Mouse (Mus musculus) cerebellum, adult (tissue): ENCODE results near the gene Lmntd2.

ENCODE experiments used
- ATAC-seq: cut with Nextera tagmentation; 2 replicates; pipeline ENCODE4 v1.9.2; 2017; ENCODE audit warnings: mild to moderate bottlenecking, moderate library complexity, mixed read lengths; ENCODE audit not compliant: insufficient number of reproducible peaks, low FRiP score, low TSS enrichment

The Lmntd2 gene

GRCm38 (mm10) chr7:141216894-141217293 is 3.0 kb upstream of the Lmntd2 start:
- no peak for ATAC-seq

- no peak; the same call in 1 of the 2 replicates for ATAC-seq
Observed at GRCm38 (mm10) chr7:141215880-141216733, 2.2 kb upstream of the Lmntd2 start.

- ATAC-seq = peak; percentile 83
Observed at GRCm38 (mm10) chr7:141215101-141215879, 1.4 kb upstream of the Lmntd2 start, which contains the start of gene Rassf7. TSS of gene Rassf7 (plus strand) at chr7:141215860.

GRCm38 (mm10) chr7:141214310-141214709 is 430 bp upstream of the Lmntd2 start:
- ATAC-seq = no peak

- no peak for ATAC-seq
Observed at GRCm38 (mm10) chr7:141213133-141213532, 747 bp downstream of the Lmntd2 start.

GRCm38 (mm10) chr7:141210606-141211131 is 3.2 kb downstream of the Lmntd2 start:
- ATAC-seq = no peak

GRCm38 (mm10) chr7:141210137-141210536 is 3.7 kb downstream of the Lmntd2 start:
- no peak for ATAC-seq

- ATAC-seq = no peak
Observed at GRCm38 (mm10) chr7:141209526-141209925, 4.4 kb downstream of the Lmntd2 start.

GRCm38 (mm10) chr7:141206182-141206937 is 7.5 kb downstream of the Lmntd2 start:
- ATAC-seq = no peak

GRCm38 (mm10) chr7:141205504-141205903 is 8.4 kb downstream of the Lmntd2 start:
- no peak for ATAC-seq

- no peak for ATAC-seq
Observed at GRCm38 (mm10) chr7:141204546-141204945, 9.3 kb downstream of the Lmntd2 start.

- ATAC-seq = no peak
Observed at GRCm38 (mm10) chr7:141198121-141198520, 15.8 kb downstream of the Lmntd2 start.

GRCm38 (mm10) chr7:141196619-141197282 is 17.1 kb downstream of the Lmntd2 start:
- ATAC-seq = no peak

GRCm38 (mm10) chr7:141195754-141196153 is 18.1 kb downstream of the Lmntd2 start:
- no peak for ATAC-seq

GRCm38 (mm10) chr7:141194830-141195229 is 19.1 kb downstream of the Lmntd2 start:
- no peak for ATAC-seq

- ATAC-seq = no peak
Observed at GRCm38 (mm10) chr7:141194409-141194808, 19.5 kb downstream of the Lmntd2 start.

GRCm38 (mm10) chr7:141193948-141194347 is 19.9 kb downstream of the Lmntd2 start, which contains the start of the genes Hras and Lrrc56:
TSS of gene Hras (minus strand) at chr7:141194005.
TSS of gene Lrrc56 (plus strand) at chr7:141194157.
- ATAC-seq = peak; percentile 89

GRCm38 (mm10) chr7:141193348-141193856 is 20.5 kb downstream of the Lmntd2 start:
- ATAC-seq = peak; percentile 18; the same call in 1 of the 2 replicates

GRCm38 (mm10) chr7:141192776-141193347 is 21.0 kb downstream of the Lmntd2 start:
- ATAC-seq = no peak
